Mouse (Mus musculus) hindbrain, embryonic 11.5 days (tissue): ENCODE data around the gene Hsd17b6. TPM values are rescaled to one million over a fixed set of nuclear protein-coding genes. Genes with fewer than 3 reads are reported as not detected.

ENCODE experiments used
- ATAC-seq: fragments of 200-750 bp; cut with Nextera tagmentation; 2 replicates; pipeline ENCODE4 v1.8.0; 2017; ENCODE audit warnings: mild to moderate bottlenecking, moderate TSS enrichment, moderate library complexity; ENCODE audit not compliant: low FRiP score
- DNase-seq: peaks from one replicate; pipeline ENCODE4 v3.0.0-alpha.2; 2015; ENCODE audit warnings: low spot score
- H3K27ac ChIP-seq: fragments of 300-500 bp; sonication (generic); 2 replicates; pipeline ENCODE4 v1.5.1; 2014; ENCODE audit warnings: mild to moderate bottlenecking, low read depth, low read length
- H3K27me3 ChIP-seq: fragments of 300-500 bp; sonication (generic); 2 replicates; pipeline ENCODE4 v1.6.1; 2014; ENCODE audit warnings: mild to moderate bottlenecking, low read length, moderate library complexity, mixed read lengths; ENCODE audit not compliant: control insufficient read depth, insufficient read depth
- H3K36me3 ChIP-seq: fragments of 300-500 bp; sonication (generic); 2 replicates; pipeline ENCODE4 v1.6.1; 2014; ENCODE audit warnings: mild to moderate bottlenecking, low read length, moderate library complexity, mixed read lengths; ENCODE audit not compliant: control insufficient read depth, insufficient read depth
- H3K4me1 ChIP-seq: fragments of 300-500 bp; sonication (generic); replicated peaks from 2 replicates; pipeline ENCODE4 v1.6.1; 2014; ENCODE audit warnings: low read length, mixed read lengths; ENCODE audit not compliant: control insufficient read depth, insufficient read depth
- H3K4me2 ChIP-seq: fragments of 300-500 bp; sonication (generic); replicated peaks from 2 replicates; pipeline ENCODE4 v1.6.1; 2014; ENCODE audit warnings: mild to moderate bottlenecking, low read depth, low read length
- H3K4me3 ChIP-seq: fragments of 300-500 bp; sonication (generic); 2 replicates; pipeline ENCODE4 v1.5.1; 2014; ENCODE audit warnings: low read depth, low read length
- H3K9ac ChIP-seq: fragments of 300-500 bp; sonication (generic); 2 replicates; pipeline ENCODE4 v1.6.1; 2014; ENCODE audit warnings: low read depth, low read length
- H3K9me3 ChIP-seq: fragments of 300-500 bp; sonication (generic); 2 replicates; pipeline ENCODE4 v1.6.1; 2016; ENCODE audit warnings: low read length; ENCODE audit not compliant: control insufficient read depth
- WGBS: fragments of 180-500 bp; shearing (Covaris S2); extraction: QIAGEN DNeasy Blood & Tissue Kit; methylation state at CpG from one replicate; pipeline ENCODE4 v1.1.7; 2014; 5-methylcytosine and 5-hydroxymethylcytosine counted together
- polyA plus RNA-seq: library from polyadenylated mRNA; unstranded; fragments of >200 nt; fragmentation: Nextera tagmentation; extraction: Ambion mirVana; gene quantifications from 2 replicates; pipeline ENCODE4 v1.2.1, GENCODE M21; 2014

Hsd17b6 gene
- polyA plus RNA-seq, 1 experiment from 2014 or later: not detected

DNA sequence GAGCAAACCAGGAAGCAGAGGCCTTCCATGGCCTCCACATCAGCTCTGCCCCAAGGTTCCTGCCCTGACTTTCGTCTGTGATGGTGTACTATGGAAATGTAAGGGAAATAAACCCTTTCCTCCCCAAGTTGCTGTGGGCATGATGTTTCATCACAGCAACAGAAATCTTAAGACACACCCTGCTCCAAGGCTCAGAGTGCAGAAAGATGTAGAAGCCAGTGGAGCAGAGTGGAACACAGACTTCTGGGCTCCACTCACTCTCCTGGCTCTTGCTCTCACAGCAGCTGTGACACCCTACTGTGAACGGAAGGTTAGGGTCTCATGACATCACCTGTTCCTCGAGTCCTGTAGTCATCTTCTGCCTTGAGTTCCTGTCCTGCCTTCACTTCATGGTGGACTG, 43.4 kb downstream of the Hsd17b6 start:
- WGBS: 68% methylated on average over 3 of the region's 3 CpGs
- DNase-seq (no peak), ATAC-seq (no peak)
- H3K4me3 ChIP-seq: no peak overlapping the region
- H3K4me2 ChIP-seq: no peak overlapping the region
- H3K27ac ChIP-seq: no peak overlapping the region
- H3K27me3 ChIP-seq: no peaks in the 10 kb centered on the region
- H3K9ac ChIP-seq: no peak overlapping the region
- H3K9me3 ChIP-seq: no peaks in the 10 kb centered on the region
- no peaks in the 10 kb centered on the region for H3K4me1 ChIP-seq
- no peaks in the 10 kb centered on the region for H3K36me3 ChIP-seq

DNA sequence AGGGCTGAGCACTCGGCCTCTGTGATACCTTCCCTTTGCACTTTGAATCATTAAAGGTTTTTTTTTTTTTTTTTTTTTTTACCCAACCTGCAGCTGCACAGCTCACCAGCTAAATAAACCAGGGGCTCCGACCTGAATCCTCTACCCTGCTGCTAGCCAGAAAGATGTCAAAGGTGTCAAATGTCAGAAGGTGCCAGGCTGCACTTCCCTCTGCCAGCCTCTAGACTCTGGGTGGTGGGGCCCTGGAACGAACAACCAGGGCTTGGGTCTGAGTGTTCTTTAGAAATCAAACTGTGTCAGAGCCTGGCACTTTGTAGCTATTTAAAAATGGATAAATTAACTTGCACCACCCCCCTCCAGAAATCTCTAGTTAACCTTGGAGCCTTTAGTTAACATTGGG, 45.0 kb downstream of the Hsd17b6 start:
- WGBS: 78% methylated on average over 3 of the region's 3 CpGs
- Histone ChIP-seq H3K9me3 (no peaks in the 10 kb centered on the region), H3K4me1 (no peaks in the 10 kb centered on the region), H3K27me3 (no peaks in the 10 kb centered on the region), H3K4me3 (no peak overlapping the region), H3K9ac (no peak overlapping the region), H3K36me3 (no peaks in the 10 kb centered on the region), H3K4me2 (no peak overlapping the region), H3K27ac (no peak overlapping the region)
- ATAC-seq (no peak), DNase-seq (no peak)

DNA sequence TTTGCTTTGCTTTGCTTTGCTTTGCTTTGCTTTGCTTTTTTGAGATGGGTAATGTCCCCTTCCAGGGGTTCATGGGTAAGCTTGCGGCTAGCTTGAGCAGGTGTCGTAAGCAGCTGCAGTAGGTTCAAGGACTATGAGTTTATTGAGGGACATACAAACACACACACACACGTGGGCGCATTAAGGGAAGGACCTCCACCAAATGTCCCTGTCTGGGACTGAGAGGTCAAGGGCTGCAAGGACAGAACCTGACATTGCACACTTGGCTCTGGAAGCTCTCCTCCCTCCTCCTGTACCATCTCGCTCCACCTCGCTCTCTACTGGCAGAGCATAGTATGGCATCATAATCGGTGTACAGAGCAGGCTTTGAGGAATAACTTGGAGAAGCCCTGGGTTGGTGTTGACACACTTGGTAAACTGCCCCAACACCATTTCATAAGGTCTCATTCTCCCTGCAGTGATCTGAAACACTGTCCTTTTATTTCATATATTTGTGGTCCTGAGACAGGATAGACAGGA, 48.2 kb downstream of the Hsd17b6 start:
- Histone ChIP-seq H3K27ac (no peak overlapping the region), H3K9ac (no peak overlapping the region), H3K4me3 (no peak overlapping the region), H3K4me1 (no peaks in the 10 kb centered on the region), H3K36me3 (no peaks in the 10 kb centered on the region), H3K27me3 (no peaks in the 10 kb centered on the region), H3K9me3 (no peaks in the 10 kb centered on the region), H3K4me2 (no peak overlapping the region)
- WGBS: 89% methylated on average over 7 of the region's 7 CpGs
- ATAC-seq (no peak), DNase-seq (no peak)

DNA sequence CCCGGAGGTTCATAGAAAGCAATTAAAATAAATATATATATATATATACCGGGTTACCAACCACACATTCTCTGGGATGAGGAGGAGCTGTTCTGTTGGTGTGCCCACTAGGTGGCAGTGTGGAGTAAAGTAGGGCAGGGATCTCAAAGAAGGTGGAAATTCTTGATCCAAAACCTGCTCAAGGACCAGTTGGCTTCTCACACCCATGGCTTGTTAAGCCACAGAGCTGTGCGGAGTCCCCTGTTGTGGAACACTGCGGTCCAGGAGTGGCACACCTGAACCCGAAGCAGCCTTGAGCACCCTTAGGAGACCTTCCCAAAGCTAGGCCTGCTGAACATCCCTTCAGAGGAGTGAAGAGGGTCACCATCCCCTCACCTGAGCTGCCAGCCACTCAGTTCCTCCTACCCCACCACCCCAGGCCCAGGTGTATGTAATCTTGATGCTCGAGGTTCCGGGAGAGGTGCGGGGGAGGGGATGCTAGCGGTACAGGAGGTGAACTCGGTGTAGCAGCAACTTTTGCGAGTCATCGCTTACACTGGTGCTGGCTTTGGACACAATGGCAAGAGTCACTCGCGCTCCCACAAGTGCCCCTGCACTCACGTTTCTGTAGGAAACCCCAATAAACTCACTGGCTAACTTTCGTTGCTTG, 51.1 kb downstream of the Hsd17b6 start:
- Histone ChIP-seq H3K4me1 (no peaks in the 10 kb centered on the region), H3K9ac (no peak overlapping the region), H3K27ac (no peak overlapping the region), H3K4me3 (no peak overlapping the region), H3K27me3 (no peaks in the 10 kb centered on the region), H3K36me3 (no peaks in the 10 kb centered on the region), H3K4me2 (no peak overlapping the region), H3K9me3 (no peaks in the 10 kb centered on the region)
- DNase-seq: peak; percentile 83
- no peak for ATAC-seq
- WGBS: 57% methylated on average over 16 of the region's 16 CpGs

DNA sequence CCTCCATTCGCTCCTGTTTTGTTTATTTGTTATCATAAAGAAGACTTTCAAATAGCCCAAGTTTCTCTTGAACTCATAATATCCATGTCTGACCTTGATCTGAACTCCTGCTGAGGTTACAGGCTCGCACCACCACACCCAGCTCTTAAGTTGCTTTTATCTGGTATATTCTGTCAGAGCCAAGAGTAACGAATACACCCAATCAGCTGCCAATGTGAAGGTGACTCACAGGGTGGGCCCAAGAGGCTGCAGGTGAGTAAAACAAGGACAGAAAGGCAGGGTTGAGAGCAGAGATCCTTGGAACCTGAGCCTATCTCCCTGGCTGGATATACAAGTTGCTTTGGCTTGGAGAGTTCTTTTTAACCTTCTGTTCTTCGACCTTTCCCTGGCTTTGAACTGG, 52.4 kb downstream of the Hsd17b6 start:
- Histone ChIP-seq H3K9ac (no peak overlapping the region), H3K4me2 (no peak overlapping the region), H3K4me1 (no peaks in the 10 kb centered on the region), H3K27ac (no peak overlapping the region), H3K9me3 (no peaks in the 10 kb centered on the region), H3K4me3 (no peak overlapping the region), H3K27me3 (no peaks in the 10 kb centered on the region), H3K36me3 (no peaks in the 10 kb centered on the region)
- 78% methylated on average over 4 of the region's 4 CpGs for WGBS
- DNase-seq (no peak), ATAC-seq (no peak)

DNA sequence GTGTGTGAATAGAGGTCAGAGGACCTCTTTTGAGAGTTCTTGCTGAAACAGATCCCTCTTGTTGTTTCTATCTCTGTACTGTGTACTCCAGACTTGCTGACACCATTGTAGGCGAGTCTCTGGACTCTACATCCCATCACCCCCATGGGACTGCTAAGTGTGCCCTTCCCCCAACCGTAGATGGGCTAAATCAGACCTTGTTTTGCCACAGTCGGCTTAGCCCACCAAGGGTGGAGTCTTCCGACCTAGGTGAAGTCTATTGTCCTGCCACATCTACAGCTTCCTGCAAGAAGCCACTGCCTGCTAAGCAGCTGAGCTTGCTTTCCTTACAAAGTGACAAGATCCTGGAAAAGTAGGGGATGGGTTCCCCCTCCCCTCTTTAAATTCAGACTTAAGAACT, 55.6 kb downstream of the Hsd17b6 start:
- Histone ChIP-seq H3K4me2 (no peak overlapping the region), H3K9ac (no peak overlapping the region), H3K9me3 (no peaks in the 10 kb centered on the region), H3K4me1 (no peaks in the 10 kb centered on the region), H3K27me3 (no peaks in the 10 kb centered on the region), H3K36me3 (no peaks in the 10 kb centered on the region), H3K27ac (no peak overlapping the region), H3K4me3 (no peak overlapping the region)
- 75% methylated on average over 4 of the region's 4 CpGs for WGBS
- DNase-seq: no peak
- no peak for ATAC-seq

DNA sequence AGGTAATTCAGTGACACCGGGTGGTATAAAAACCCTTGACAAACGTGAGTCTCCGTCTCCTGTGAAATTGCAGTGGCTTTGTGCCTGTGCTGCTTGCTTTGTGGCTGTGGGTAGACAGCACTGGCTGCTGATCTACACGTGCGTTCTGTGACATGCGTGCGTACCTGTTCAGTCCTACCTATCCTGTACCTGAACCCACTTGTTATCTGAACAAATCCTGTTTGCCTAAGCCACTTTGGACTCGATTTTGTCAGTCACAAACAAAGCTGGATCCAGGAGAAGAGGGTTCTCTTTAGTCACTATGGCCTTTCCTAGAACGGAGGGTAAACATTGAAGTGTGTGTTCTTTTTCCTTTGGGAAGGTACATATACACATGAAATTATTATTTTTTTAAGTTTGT, 56.0 kb downstream of the Hsd17b6 start:
- ATAC-seq (no peak), DNase-seq (no peak)
- H3K36me3 ChIP-seq: no peaks in the 10 kb centered on the region
- H3K27me3 ChIP-seq: no peaks in the 10 kb centered on the region
- no peaks in the 10 kb centered on the region for H3K9me3 ChIP-seq
- H3K27ac ChIP-seq: no peak overlapping the region
- H3K9ac ChIP-seq: no peak overlapping the region
- H3K4me2 ChIP-seq: no peak overlapping the region
- 81% methylated on average over 9 of the region's 9 CpGs for WGBS
- no peaks in the 10 kb centered on the region for H3K4me1 ChIP-seq
- no peak overlapping the region for H3K4me3 ChIP-seq

DNA sequence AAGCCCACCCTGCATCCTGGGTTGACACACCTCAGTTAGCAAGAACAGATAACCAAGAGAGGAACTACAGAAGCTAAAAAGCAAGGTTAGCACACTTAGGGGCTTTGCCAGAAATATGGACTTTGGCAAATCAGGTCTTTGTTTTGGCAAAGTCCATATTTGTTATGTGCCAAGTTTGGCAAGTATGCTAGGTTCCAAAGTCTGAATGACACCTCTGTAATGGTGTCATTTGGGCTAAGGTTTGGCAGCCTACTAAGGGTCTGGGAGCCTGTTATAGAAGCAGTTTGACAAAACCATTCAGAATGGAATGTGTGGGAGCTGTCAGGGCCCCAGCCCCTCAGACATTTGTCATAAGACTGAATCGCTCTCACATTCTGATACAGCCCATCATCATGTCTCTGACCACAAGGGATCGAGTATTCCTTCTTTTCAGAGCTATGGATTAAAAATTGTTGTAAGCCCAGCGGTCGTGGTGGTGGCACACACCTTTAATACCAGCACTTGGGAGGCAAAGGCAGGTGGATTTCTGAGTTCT, 57.7 kb downstream of the Hsd17b6 start:
- Histone ChIP-seq H3K36me3 (no peaks in the 10 kb centered on the region), H3K27ac (no peak overlapping the region), H3K4me3 (no peak overlapping the region), H3K27me3 (no peaks in the 10 kb centered on the region), H3K9ac (no peak overlapping the region), H3K4me2 (no peak overlapping the region), H3K9me3 (no peaks in the 10 kb centered on the region), H3K4me1 (no peaks in the 10 kb centered on the region)
- WGBS: 87% methylated on average over 4 of the region's 4 CpGs
- DNase-seq (no peak), ATAC-seq (no peak)

DNA sequence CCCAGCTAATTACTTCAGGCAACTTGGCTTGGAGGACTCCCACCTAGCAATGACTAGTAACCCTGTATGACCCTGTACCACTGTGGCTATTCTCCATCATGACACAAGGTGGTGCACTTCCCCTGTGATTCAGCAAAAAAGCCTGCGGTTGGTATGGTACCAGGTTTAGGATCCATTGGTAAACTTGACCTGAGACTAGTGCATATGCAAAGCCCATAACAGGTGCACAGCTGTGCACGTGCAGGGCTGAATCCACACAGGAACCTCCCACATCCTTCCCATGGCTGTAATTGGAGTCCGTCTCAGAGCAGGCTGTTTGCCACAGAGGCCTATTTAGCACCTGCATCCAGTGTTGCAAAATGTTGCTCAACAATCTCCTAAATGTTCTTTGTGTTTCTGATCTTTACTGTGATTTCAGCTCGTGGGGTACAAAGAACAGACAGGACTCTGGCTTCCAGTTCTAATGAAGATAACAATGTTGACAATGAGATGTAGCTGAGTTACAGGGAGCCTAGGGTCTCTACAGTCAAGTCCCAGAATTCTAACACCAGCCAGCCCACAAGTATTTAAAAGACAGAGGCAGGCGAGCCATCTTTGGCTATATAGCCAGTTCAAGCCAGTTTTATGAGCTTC, 61.9 kb downstream of the Hsd17b6 start:
- H3K9ac ChIP-seq: no peak overlapping the region
- no peaks in the 10 kb centered on the region for H3K27me3 ChIP-seq
- H3K4me1 ChIP-seq: no peaks in the 10 kb centered on the region
- DNase-seq (peak; percentile 76), ATAC-seq (peak; percentile 60; the same call in 1 of the 2 replicates)
- 42% methylated on average over 5 of the region's 5 CpGs for WGBS
- no peaks in the 10 kb centered on the region for H3K36me3 ChIP-seq
- H3K9me3 ChIP-seq: no peaks in the 10 kb centered on the region
- H3K4me3 ChIP-seq: no peak overlapping the region
- no peak overlapping the region for H3K4me2 ChIP-seq
- no peak overlapping the region for H3K27ac ChIP-seq
